Mouse (Mus musculus): ENCODE data around the gene Cfap65.

- TF ChIP-seq EP300 (IDR thresholded peaks at IDR 0.05; ENCODE audit: insufficient read depth, low read depth, low read length) (no peak), CTCF (IDR thresholded peaks at IDR 0.05; ENCODE audit: low read depth, low read length) (no peak)
Measured at GRCm38 (mm10) chr1:74856791-74857190, 78.6 kb downstream of the Cfap65 start.
